Mouse (Mus musculus) heart, adult 8-10 months (tissue): ENCODE results near the gene Cd53. TPM values are rescaled to one million over a fixed set of nuclear protein-coding genes. Genes with fewer than 3 reads are reported as not detected.

Source experiments
- DNase-seq: peaks from one replicate; pipeline ENCODE4 v3.0.0; 2022; ENCODE audit warnings: low spot score
- total RNA-seq, 4 experiments: library from RNA; stranded (reverse); gene quantifications; 2 replicates each; pipeline ENCODE4 v1.2.4; 2022

Gene Cd53
- 1 to 10 TPM; 2.7 to 6.5 (median 3.6) TPM for total RNA-seq

GRCm38 (mm10) chr3:106789930-106790329 lies at the start of gene Cd53:
Gene Cd53 (minus strand): TSS chr3:106790149.
- peak; percentile 44 for DNase-seq

GRCm38 (mm10) chr3:106832107-106832506 lies 42.2 kb upstream of the Cd53 start:
- DNase-seq = no peak

GRCm38 (mm10) chr3:106826187-106826586 lies 36.2 kb upstream of the Cd53 start, which contains the start of gene Olfr266:
Gene Olfr266 (minus strand): TSS chr3:106826287.
- no peak for DNase-seq

GRCm38 (mm10) chr3:106817676-106818075 lies 27.7 kb upstream of the Cd53 start:
- DNase-seq = no peak

GRCm38 (mm10) chr3:106808972-106809695 lies 19.2 kb upstream of the Cd53 start:
- no peak for DNase-seq

- no peak for DNase-seq
These were observed 8.1 kb upstream of the Cd53 start for GRCm38 (mm10) chr3:106798079-106798478.

- no peak for DNase-seq
These were observed 1.5 kb downstream of the Cd53 start for GRCm38 (mm10) chr3:106788440-106788887.

- DNase-seq = no peak
These were observed 2.0 kb downstream of the Cd53 start for GRCm38 (mm10) chr3:106787972-106788371.

- no peak for DNase-seq
These were observed 4.8 kb downstream of the Cd53 start for GRCm38 (mm10) chr3:106785130-106785529.

GRCm38 (mm10) chr3:106771834-106772233 lies 18.1 kb downstream of the Cd53 start:
- no peak for DNase-seq

- DNase-seq = no peak
These were observed 34.1 kb downstream of the Cd53 start for GRCm38 (mm10) chr3:106755898-106756297.

- peak; percentile 76 for DNase-seq
These were observed 67.7 kb downstream of the Cd53 start for GRCm38 (mm10) chr3:106722028-106722945.

GRCm38 (mm10) chr3:106721397-106722027 lies 68.4 kb downstream of the Cd53 start:
- DNase-seq = peak; percentile 98

Other genes starting within 250 kb of the Cd53 start
- 100 to 1,000 TPM in 1 of 4 experiments, 10 to 100 TPM in 3; 84.7 to 105 (median 96.1) TPM for gene Dram2, start 242.4 kb downstream of the Cd53 start, total RNA-seq
- 10 to 100 TPM; 15.9 to 23.5 (median 18.3) TPM for gene Cept1, start 242.3 kb downstream of the Cd53 start, total RNA-seq
- gene Lrif1, start 105.2 kb downstream of the Cd53 start, total RNA-seq = 10 to 100 TPM in 3 of 4 experiments, 1 to 10 TPM in 1; 9.1 to 13.4 (median 12.2) TPM
- gene Olfr266, start 36.1 kb upstream of the Cd53 start, total RNA-seq = not detected
- under 1 TPM; 0.27 to 0.69 (median 0.34) TPM for gene Kcna3, start 246.0 kb upstream of the Cd53 start, total RNA-seq